In the genomic region with DNA sequence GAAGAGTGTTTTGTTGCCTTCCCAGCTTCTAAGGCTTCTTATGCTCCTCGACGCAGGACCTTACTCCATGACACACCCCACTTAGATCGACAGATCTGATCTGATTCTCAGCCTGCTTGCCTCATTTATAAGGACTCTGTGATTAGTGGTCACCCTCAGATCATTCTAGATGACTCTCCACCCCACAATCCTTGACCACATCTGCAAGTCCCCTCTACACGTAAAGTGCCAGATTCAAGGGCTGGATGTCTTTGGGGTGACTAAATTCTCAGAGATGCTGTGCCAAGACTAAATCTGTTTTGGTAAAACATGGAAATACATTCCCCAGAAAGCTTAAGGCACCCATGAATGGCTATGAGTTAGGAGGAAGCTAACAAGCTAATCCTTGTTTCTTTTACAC, we compare ENCODE assay signal across 11 mouse cellular contexts. TPM values are rescaled to one million over a fixed set of nuclear protein-coding genes. Genes with fewer than 3 reads are reported as not detected.
DNase-seq lines count a peak whose midpoint lies in the region; ATAC-seq and TF ChIP-seq lines count a peak whose summit lies in the region.
"Had no signal": no experiment of that assay in that cellular context is flagged by ENCODE, and none has a peak within 500 bp of the region (broad histone marks: within the 10 kb centered on the region; RNA-seq: fewer than 3 reads in every experiment).

No protein-coding gene starts in this region.

- H3K27me3 ChIP-seq in heart, adult 2 months (ENCODE audit: control insufficient read depth, insufficient read depth, low read length), result no peaks in the 10 kb centered on the region
- no peaks in the 10 kb centered on the region for H3K27me3 ChIP-seq in midbrain, embryonic 10.5 days (ENCODE audit: low read depth, poor library complexity, severe bottlenecking)
- no peaks in the 10 kb centered on the region for H3K27me3 ChIP-seq in midbrain, embryonic 14.5 days (ENCODE audit: control insufficient read depth, insufficient read depth, low read length)
- H3K27me3 ChIP-seq in embryonic facial prominence, embryonic 13.5 days, result no peaks in the 10 kb centered on the region
- H3K27me3 ChIP-seq in hindbrain, postnatal 0 days (ENCODE audit: insufficient read depth, low read length), result no peaks in the 10 kb centered on the region
- H3K27me3 ChIP-seq: intestine, embryonic 15.5 days; lung, embryonic 15.5 days had no signal

- TF ChIP-seq EP300 in heart, adult 2 months (IDR thresholded peaks at IDR 0.05; ENCODE audit: insufficient read depth, low read depth, low read length), result no peak

- no peak for TF ChIP-seq POLR2A in heart, adult 2 months (IDR thresholded peaks at IDR 0.05; ENCODE audit: insufficient read depth, low read depth, low read length)

- 74% methylated on average over 4 of the region's 4 CpGs for WGBS in heart, adult 2 months
- WGBS in midbrain, embryonic 10.5 days, result 88% methylated on average over 4 of the region's 4 CpGs
- 78% methylated on average over 4 of the region's 4 CpGs for WGBS in midbrain, embryonic 14.5 days
- 73% methylated on average over 4 of the region's 4 CpGs for WGBS in embryonic facial prominence, embryonic 13.5 days
- WGBS in hindbrain, postnatal 0 days, result 81% methylated on average over 4 of the region's 4 CpGs

- no peak overlapping the region for H3K9ac ChIP-seq in heart, adult 2 months (ENCODE audit: low read depth, low read length)
- H3K9ac ChIP-seq in midbrain, embryonic 14.5 days (replicated peaks; ENCODE audit: low read length), result no peak overlapping the region
- no peak overlapping the region for H3K9ac ChIP-seq in embryonic facial prominence, embryonic 13.5 days
- no peak overlapping the region for H3K9ac ChIP-seq in hindbrain, postnatal 0 days (replicated peaks; ENCODE audit: low read length)
- H3K9ac ChIP-seq: intestine, embryonic 15.5 days; lung, embryonic 15.5 days had no signal

- H3K4me2 ChIP-seq in midbrain, embryonic 14.5 days (ENCODE audit: low read length), result no peak overlapping the region
- H3K4me2 ChIP-seq in embryonic facial prominence, embryonic 13.5 days, result no peak overlapping the region
- H3K4me2 ChIP-seq in hindbrain, postnatal 0 days (ENCODE audit: low read depth, low read length), result no peak overlapping the region

- 0 out of 2 replicates have a peak, but pooled peaks cover 4% of the 10 kb centered on the region for H3K9me3 ChIP-seq in midbrain, embryonic 10.5 days (replicated peaks)
- no peaks in the 10 kb centered on the region for H3K9me3 ChIP-seq in midbrain, embryonic 14.5 days (ENCODE audit: control insufficient read depth, low read length)
- H3K9me3 ChIP-seq in embryonic facial prominence, embryonic 13.5 days, result no peaks in the 10 kb centered on the region
- no peaks in the 10 kb centered on the region for H3K9me3 ChIP-seq in hindbrain, postnatal 0 days (ENCODE audit: low read length)
- H3K9me3 ChIP-seq: intestine, embryonic 15.5 days; lung, embryonic 15.5 days had no signal

- TF ChIP-seq CTCF in heart, adult 2 months (IDR thresholded peaks at IDR 0.05), result no peak
- no peak for TF ChIP-seq CTCF in hindbrain, postnatal 0 days (IDR thresholded peaks at IDR 0.05; ENCODE audit: low read depth)

- no peak overlapping the region for H3K4me3 ChIP-seq in heart, adult 2 months
- no peak overlapping the region for H3K4me3 ChIP-seq in midbrain, embryonic 10.5 days
- no peak overlapping the region for H3K4me3 ChIP-seq in midbrain, embryonic 14.5 days (replicated peaks; ENCODE audit: low read depth, low read length)
- H3K4me3 ChIP-seq in embryonic facial prominence, embryonic 13.5 days, result no peak overlapping the region
- H3K4me3 ChIP-seq in hindbrain, postnatal 0 days (ENCODE audit: low read length), result no peak overlapping the region

- H3K27ac ChIP-seq in heart, adult 2 months, result peak overlapping the region; percentile 82
- peak overlapping the region; percentile 91 for H3K27ac ChIP-seq in midbrain, embryonic 10.5 days (replicated peaks)
- H3K27ac ChIP-seq in midbrain, embryonic 14.5 days (replicated peaks; ENCODE audit: low read depth, low read length), result no peak overlapping the region
- peak overlapping the region; percentile 92 for H3K27ac ChIP-seq in embryonic facial prominence, embryonic 13.5 days
- H3K27ac ChIP-seq in hindbrain, postnatal 0 days, result peak overlapping the region; percentile 49; the same call in 1 of the 2 replicates
- H3K27ac ChIP-seq: intestine, embryonic 15.5 days had no signal

- ATAC-seq in midbrain, embryonic 14.5 days (ENCODE audit: low FRiP score, low TSS enrichment), result no peak
- no peak for ATAC-seq in embryonic facial prominence, embryonic 13.5 days (ENCODE audit: insufficient number of reproducible peaks, insufficient read depth, low FRiP score, low TSS enrichment, low read depth)
- no peak for ATAC-seq in hindbrain, postnatal 0 days

- no peak for DNase-seq in heart, adult 2 months
- DNase-seq in heart, adult 18-20 months, result no peak
- no peak for DNase-seq in midbrain, embryonic 10.5 days (ENCODE audit: low spot score)
- no peak for DNase-seq in midbrain, embryonic 14.5 days
- DNase-seq in hindbrain, postnatal 0 days (ENCODE audit: low spot score), result no peak
- DNase-seq in urinary bladder, postnatal 14 days (ENCODE audit: low spot score), result no peak
- DNase-seq in layer of hippocampus, adult 9-10 months (ENCODE audit: low spot score), result no peak
- DNase-seq: gastrocnemius, postnatal 14 days had no signal

- peaks cover 2% of the 10 kb centered on the region; the same call in 1 of the 2 replicates for H3K79me2 ChIP-seq in heart, adult 2 months (replicated peaks; ENCODE audit: control insufficient read depth, insufficient read depth, low read length)

- peaks cover 7% of the 10 kb centered on the region; the same call in 1 of the 2 replicates for H3K36me3 ChIP-seq in heart, adult 2 months (ENCODE audit: control insufficient read depth, insufficient read depth, low read length)
- H3K36me3 ChIP-seq in midbrain, embryonic 10.5 days, result peaks cover 7% of the 10 kb centered on the region; the same call in 1 of the 2 replicates
- H3K36me3 ChIP-seq in midbrain, embryonic 14.5 days (ENCODE audit: control insufficient read depth, insufficient read depth, low read length), result no peaks in the 10 kb centered on the region
- H3K36me3 ChIP-seq in embryonic facial prominence, embryonic 13.5 days, result no peaks in the 10 kb centered on the region
- no peaks in the 10 kb centered on the region for H3K36me3 ChIP-seq in hindbrain, postnatal 0 days (ENCODE audit: insufficient read depth, low read length)
- H3K36me3 ChIP-seq: intestine, embryonic 15.5 days; lung, embryonic 15.5 days had no signal

- H3K4me1 ChIP-seq in heart, adult 2 months (ENCODE audit: control insufficient read depth, insufficient read depth, low read length), result peaks cover 7% of the 10 kb centered on the region
- H3K4me1 ChIP-seq in midbrain, embryonic 10.5 days, result peaks cover 33% of the 10 kb centered on the region
- peaks cover 12% of the 10 kb centered on the region for H3K4me1 ChIP-seq in midbrain, embryonic 14.5 days (ENCODE audit: control insufficient read depth, insufficient read depth, low read length)
- H3K4me1 ChIP-seq in embryonic facial prominence, embryonic 13.5 days, result peaks cover 27% of the 10 kb centered on the region
- peaks cover 5% of the 10 kb centered on the region; the same call in 1 of the 2 replicates for H3K4me1 ChIP-seq in hindbrain, postnatal 0 days (ENCODE audit: insufficient read depth, low read length)

- intact Hi-C loops in heart, adult 2 months (cut with DNase I), result loop anchor here (1.0 to 10.0 kb wide), 2 partner anchors 62 to 150 kb away; a partner anchor contains a TSS

RNA-seq across cellular contexts. Expression of a gene that starts 0.8 kb away (rescaled TPM):
- total RNA-seq in heart, adult 2 months (2021), result 100 to 1,000 TPM; 312 to 403 TPM
- 102 and 180 TPM in 2 replicates for polyA plus RNA-seq in heart, adult 2 months (2012; rRNA removed)
- 100 to 1,000 TPM; 325 to 387 TPM for total RNA-seq in heart, adult 18-20 months (2021)
- 4.4 and 4.7 TPM in 2 replicates for polyA plus RNA-seq in midbrain, embryonic 10.5 days (2016; fragmentation: Nextera tagmentation; extraction: Ambion mirVana)
- 1.1 and 2.3 TPM in 2 replicates for polyA plus RNA-seq in midbrain, embryonic 14.5 days (2014; fragmentation: Nextera tagmentation; extraction: Ambion mirVana)
- polyA plus RNA-seq in embryonic facial prominence, embryonic 13.5 days (2015; fragmentation: Nextera tagmentation; extraction: Ambion mirVana), result 0.89 and 1.2 TPM in 2 replicates
- 0.90 and 0.99 TPM in 2 replicates for total RNA-seq in hindbrain, postnatal 0 days (2014; rRNA removed)
- polyA plus RNA-seq in hindbrain, postnatal 0 days (2015; fragmentation: Nextera tagmentation; extraction: Ambion mirVana), result 0.85 and 1.0 TPM in 2 replicates

Comparison
In these comparisons a context has a peak if more than half of its experiments do, and no peak if none do; other contexts are left out.
1. RNA of a gene that starts 0.8 kb away (polyA plus RNA-seq): 102 to 180 TPM in heart, adult 2 months; 4.4 to 4.7 TPM in midbrain, embryonic 10.5 days, 1.1 to 2.3 TPM in midbrain, embryonic 14.5 days, 0.89 to 1.2 TPM in embryonic facial prominence, embryonic 13.5 days and 0.85 to 1.0 TPM in hindbrain, postnatal 0 days; every median in the first group is over 10 times any median in the second.